Mouse (Mus musculus) subcutaneous adipose tissue, adult 2 months (tissue): ENCODE measurements around the gene Prl7b1. TPM values are rescaled to one million over a fixed set of nuclear protein-coding genes. Genes with fewer than 3 reads are reported as not detected.

Experiments
- polyA plus RNA-seq: library from polyadenylated mRNA; depleted of rRNA; stranded (reverse); fragments of >200 nt; gene quantifications from 2 replicates; pipeline ENCODE4 v1.2.3, GENCODE M21; 2012; ENCODE audit warnings: low replicate concordance; rRNA removed

Prl7b1 gene
- polyA plus RNA-seq, result not detected in 2 replicates

GRCm38 (mm10) chr13:27610482-27610881 is at the start of gene Prl7b1:
Gene Prl7b1 (minus strand): TSS chr13:27610582.

GRCm38 (mm10) chr13:27642393-27642792 is 32.0 kb upstream of the Prl7b1 start, which contains the start of gene Prl7a1:
Gene Prl7a1 (minus strand): TSS chr13:27642493.

GRCm38 (mm10) chr13:27582071-27582470 is 28.3 kb downstream of the Prl7b1 start, which contains the start of gene Prl8a1:
Gene Prl8a1 (minus strand): TSS chr13:27582171.

GRCm38 (mm10) chr13:27564506-27564905 is 45.9 kb downstream of the Prl7b1 start, which contains the start of gene Prl8a9:
Gene Prl8a9 (minus strand): TSS chr13:27564606.

Other genes starting within 250 kb of the Prl7b1 start
- not detected in 2 replicates for gene Prl2b1, start 219.7 kb downstream of the Prl7b1 start, polyA plus RNA-seq
- not detected in 2 replicates for gene Prl8a6, start 171.9 kb downstream of the Prl7b1 start, polyA plus RNA-seq
- not detected in 2 replicates for gene Prl8a8, start 97.4 kb downstream of the Prl7b1 start, polyA plus RNA-seq
- not detected in 2 replicates for gene Prl8a9, start 46.0 kb downstream of the Prl7b1 start, polyA plus RNA-seq
- gene Prl8a1, start 28.4 kb downstream of the Prl7b1 start, polyA plus RNA-seq, result not detected in 2 replicates
- not detected in 2 replicates for gene Prl7a1, start 31.9 kb upstream of the Prl7b1 start, polyA plus RNA-seq
- gene Prl7a2, start 57.5 kb upstream of the Prl7b1 start, polyA plus RNA-seq, result not detected in 2 replicates
- not detected in 2 replicates for gene Prl7d1, start 106.2 kb upstream of the Prl7b1 start, polyA plus RNA-seq
- not detected in 2 replicates for gene Prl7c1, start 170.2 kb upstream of the Prl7b1 start, polyA plus RNA-seq
- gene Prl2a1, start 191.1 kb upstream of the Prl7b1 start, polyA plus RNA-seq, result not detected in 2 replicates
- gene Prl2c1, start 238.8 kb upstream of the Prl7b1 start, polyA plus RNA-seq, result not detected in 2 replicates